Mouse (Mus musculus): ENCODE data around the gene Zbtb26.

Zbtb26 gene

DNA sequence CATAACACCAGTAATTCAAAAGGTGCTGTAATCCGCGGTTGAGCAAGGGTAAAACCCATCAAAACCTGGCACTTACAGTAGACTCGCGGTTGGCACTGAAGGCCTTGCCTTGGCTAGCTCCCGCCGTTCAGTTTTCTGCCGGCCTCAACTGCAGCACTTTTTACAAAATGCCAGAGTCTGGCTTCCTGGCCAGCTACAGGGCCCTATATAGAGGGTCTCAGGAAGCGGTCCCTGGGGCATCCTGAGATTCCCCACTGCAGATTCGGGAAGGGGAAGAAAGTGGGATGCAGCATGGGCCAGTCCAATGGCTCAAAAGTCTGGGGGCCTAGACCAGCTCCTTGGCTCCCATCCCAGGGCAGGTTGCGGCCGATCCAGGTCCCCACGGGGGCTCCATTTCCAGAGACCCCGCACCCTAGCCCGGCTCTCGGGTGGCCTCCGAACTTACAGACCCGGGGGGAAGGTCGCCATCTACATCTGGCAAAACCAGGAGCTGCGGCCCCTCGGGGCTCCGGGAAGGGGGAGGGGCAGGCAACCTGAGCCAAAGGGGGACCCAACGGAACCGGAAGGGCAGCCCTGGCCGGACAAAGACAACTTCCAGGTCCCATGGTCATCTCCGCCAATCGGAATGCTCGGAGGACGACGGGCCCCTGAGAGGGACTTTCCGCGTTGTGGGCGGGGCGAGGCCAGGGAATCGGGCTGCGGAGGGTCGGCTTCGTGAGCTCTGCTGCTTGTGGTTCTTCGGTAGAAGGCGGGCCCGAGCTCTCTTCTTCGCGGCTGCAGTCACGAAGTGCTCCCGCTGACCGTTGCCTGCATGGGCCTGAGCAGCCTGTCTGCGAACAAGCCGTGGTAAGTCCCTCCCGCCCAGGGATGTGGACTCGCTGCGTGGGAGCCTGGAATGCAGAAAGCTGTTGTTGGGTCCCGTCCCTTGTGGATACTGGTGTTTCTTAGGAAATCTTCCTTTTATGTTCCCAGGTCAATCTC lies at the start of gene Zbtb26, which contains the start of the genes Zbtb6 and Rabgap1:
TSS of gene Zbtb26 (minus strand) at position 525 of the 981 bp plus-strand sequence.
TSS of gene Zbtb6 (minus strand) at position 561 of the 981 bp plus-strand sequence.
TSS of gene Rabgap1 (plus strand) at position 669 of the 981 bp plus-strand sequence.
- DNase-seq: peak; percentile 95 to 96

DNA sequence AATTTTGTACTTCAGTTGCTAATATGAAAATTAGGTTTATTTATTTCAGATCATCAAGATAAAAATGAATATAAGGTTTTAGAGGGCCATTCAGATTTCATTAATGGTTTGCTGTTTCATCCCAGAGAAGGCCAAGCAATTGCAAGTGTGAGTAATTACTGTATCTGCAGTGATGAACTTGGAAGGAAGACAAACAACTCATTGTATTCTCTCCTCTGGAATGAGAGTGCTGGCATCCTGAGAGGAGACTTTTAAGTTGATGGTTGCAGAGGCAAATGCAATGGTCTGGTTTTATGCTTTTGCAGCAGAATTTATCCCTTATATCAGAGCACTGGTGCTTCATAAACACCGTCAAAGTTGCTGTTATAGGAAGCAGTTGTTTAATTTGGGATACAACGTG lies 46.0 kb upstream of the Zbtb26 start:
- DNase-seq: no peak

DNA sequence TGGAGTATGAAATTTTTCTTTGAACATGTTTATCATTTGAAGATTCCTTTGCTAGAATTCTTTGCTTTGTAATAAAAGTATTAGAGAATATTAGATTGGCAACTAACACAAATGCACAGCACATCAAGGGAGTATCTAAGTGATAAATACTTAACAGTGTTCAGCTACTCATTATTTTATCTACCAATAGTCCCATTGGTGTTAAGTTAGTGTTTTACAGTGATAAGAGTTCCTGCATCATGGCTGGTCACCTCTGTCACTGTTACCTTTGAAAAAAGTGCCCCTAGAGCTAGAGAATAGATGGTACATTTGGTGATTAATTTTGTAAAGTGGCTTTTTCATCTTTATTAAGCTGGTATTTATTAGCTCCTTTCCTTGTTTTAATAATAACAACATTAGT lies 43.5 kb upstream of the Zbtb26 start:
- no peak for DNase-seq

DNA sequence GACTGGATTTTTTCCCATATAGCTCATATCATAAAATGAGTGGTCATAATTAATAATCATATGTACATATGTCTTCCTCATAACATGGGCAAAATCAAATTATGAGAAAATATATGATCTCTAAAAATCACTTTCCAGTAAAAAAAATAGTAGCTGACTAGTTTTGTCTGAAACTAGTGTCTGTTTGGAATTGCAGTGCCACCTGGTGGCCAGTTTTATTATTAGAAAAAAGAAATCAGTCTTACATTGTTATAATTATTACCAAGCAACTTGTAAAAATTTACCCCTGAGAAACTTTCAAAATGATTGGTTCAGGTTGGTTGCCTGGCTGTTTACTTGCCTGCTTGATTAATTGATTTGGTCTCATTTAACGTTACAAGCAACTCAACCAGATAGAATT lies 42.4 kb upstream of the Zbtb26 start:
- DNase-seq: peak; percentile 10 to 21

DNA sequence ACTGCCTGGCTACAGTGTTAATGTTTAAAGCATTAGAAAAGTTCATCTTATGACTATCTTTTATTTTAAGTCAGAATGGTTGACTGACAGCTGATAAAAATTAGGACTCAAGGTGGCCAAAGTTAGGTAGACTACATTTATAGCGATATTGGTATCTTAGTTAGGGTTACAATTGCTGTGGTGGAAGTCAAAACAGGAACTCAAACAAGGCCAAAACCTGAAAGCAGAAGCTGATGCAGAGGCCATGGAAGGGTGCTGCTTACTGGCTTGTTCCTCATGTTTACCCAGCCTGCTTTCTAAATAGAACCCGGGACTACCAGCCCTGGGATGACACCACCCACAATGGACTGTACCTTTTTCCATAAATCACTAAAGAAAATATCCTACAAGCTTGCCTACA lies 41.2 kb upstream of the Zbtb26 start:
- DNase-seq: no peak

DNA sequence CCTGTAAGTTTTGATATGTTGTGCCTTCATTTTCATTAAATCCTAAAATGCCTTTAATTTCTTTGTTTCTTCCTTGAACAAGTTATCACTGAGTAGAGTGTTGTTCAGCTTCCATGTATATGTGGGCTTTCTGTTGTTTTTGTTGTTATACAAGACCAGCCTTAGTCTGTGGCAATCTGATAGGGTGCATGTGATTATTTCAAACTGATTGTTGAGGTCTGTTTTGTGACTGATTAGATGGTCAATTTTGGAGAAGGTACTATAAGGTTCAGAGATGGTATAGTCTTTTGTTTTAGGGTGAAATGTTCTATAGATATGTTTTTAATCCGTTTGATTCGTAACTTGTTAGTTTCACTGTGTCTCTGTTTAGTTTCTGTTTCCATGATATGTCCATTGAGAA lies 37.1 kb upstream of the Zbtb26 start:
- no peak for DNase-seq

DNA sequence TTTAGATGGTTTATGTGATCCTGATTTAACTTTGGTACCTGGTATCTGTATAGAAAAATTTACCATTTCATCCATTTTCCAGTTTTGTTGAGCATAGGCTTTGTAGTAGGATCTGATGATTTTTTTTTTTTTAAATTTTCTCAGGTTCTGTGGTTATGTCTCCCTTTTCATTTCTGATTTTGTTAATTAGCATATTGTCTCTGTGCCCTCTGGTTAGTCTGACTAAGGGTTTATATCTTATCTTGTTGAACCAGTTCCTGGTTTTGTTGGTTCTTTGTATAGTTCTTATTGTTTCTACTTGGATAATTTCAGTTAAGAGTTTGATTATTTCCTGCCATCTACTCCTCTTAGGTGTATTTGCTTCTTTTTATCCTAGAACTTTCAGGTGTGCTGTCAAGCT lies 36.6 kb upstream of the Zbtb26 start:
- no peak for DNase-seq

DNA sequence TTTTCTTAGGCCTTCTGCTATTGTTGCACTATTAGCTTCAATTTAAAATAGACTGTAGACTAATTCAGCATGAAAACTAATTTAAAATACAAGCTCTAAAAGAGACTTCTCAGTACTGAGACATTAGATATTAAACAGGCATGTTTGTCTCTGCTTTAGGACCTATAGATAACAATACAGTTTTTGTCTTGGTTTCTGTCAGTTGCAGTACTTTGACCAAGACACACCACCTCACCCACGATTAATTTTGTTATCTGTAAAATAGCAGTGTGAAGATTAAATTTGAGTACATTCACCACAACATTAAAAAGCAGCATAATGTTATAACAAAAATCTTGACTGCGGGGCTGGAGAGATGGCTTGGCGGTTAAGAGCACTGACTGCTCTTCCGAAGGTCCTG lies 23.3 kb upstream of the Zbtb26 start:
- DNase-seq: no peak

DNA sequence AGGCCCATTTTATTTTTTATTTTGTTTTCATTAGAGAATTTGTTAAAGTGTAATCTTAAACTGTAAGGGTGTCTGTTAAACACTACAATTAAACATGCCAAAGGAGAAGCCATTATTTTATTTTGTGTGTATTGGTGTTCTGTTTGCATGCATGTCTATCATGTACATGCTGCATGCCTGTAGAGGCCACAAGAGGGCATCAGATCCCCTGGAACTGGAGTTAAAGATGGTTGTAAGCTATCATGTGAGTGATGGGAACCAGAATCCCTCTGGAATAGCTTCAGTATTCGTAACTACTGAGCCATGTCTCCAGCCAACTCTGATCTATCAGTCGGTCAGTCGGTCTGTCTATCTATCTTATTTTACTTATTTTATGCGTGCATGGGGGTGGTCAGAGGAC lies 17.8 kb upstream of the Zbtb26 start:
- DNase-seq: no peak

DNA sequence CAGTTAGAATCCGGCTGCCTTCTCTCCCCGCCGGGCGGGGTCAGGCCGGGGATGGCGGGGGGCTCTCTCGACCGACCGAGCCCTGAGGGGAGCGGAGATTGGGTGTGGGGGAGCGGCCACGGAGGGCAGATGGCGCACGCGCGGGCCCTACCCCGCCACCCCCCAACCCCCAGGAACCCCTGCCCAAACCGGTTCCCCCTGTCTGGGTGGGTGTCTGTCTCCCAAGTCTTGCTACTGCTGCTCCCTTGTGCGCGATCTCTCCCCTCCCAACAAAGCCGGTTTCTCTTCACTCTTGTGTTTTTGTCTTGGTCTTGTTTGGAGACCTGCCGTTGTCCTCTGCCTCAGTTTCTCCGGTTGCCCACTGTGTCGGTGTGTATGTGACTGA lies 9.4 kb upstream of the Zbtb26 start:
- peak in 1 of 2 experiments; percentile 14 for DNase-seq

DNA sequence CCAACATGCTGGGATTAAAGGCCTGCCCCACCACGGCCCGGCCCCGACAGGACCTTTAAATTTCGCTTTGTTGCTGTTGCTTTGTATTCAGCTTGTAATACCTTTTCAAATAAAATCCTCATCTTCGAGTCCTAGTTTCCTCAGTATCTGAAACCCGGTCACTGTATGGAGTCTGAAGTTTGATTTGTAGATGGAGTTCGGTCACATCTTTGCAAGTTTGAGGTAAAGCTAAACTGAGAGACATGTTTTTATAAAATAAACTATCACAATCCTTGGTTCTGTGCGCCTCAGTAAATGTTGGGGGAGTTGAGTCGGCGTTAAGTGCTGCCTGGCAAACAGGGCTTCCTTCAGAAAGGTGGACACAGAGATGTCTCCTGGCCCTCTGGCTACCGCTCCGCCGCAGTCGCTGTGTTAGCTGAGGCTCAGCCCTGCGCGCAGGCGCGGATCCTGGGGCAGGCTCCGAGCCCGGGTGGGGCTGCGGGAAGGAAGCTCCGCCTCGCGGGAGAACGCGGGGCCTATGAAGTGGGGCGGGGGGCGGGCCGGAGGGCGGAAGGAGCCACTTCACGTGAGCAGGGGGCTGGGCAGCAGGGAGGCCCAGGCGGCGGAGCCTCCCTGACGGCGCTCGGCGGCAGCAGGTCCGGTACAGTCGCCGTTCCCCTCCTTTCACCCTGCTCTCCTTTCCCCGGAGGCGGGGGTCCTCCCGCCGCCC lies 8.9 kb upstream of the Zbtb26 start:
- DNase-seq: peak; percentile 92 to 93

DNA sequence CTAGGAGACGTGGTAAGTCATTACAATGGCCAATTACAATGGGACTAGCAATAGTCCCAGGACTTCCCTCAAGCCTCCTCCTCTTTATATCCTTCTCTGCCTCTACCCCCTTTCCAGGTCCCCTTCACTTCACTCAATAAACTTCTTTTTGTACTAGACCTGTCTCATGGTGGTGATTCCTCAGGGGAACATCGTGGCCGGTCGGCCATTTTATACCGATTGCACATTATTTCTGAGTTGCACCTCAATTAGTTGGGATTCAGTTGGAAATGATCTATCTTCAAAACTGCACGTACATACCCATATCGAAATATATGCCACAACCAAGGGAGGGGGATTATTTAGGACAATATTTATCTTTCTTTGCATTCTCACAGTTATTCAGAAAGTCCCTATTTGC lies 11.3 kb downstream of the Zbtb26 start:
- DNase-seq: no peak

DNA sequence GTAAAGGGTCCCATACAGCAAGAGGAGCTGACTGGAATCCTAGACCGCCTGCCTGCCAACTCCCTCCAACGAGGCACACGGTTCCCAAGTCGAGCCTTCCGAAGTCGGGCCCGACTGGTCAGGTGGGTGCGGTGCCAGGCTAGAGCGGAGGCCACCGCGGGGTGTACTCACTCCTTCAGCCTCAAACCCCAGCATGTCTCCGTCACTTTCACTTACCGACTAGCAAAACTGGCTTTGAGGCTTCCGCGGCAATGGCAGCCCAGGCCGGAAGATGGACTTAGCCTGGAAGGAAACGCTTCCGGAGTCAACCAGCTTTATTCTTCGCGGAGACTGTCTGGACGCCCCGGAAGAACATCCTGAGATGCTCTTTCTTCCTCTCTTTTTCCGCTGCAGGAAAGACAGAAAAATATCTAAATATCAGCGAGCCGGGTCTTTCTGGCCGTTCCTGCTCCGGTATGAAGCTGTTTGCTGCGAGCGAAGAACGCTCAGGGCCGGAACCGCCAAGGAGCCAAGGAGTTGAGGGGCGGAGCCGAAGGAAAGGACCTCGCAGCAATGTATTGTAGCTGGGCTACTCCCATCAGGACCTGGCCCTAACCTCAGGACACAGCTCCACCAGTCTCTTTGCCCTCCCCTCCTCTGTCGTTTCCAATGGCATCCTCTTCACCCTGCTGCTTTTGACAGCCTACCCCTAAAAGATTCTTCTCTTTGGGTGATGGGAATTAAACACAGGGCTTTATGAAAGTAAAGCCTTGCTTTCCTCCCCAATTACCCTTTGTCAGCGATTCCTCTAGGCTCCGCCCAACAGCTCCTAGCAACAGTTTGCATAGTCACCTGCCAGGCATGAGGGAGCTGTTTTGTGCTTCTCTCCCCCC lies 12.1 kb downstream of the Zbtb26 start:
- DNase-seq: peak; percentile 85 to 87

DNA sequence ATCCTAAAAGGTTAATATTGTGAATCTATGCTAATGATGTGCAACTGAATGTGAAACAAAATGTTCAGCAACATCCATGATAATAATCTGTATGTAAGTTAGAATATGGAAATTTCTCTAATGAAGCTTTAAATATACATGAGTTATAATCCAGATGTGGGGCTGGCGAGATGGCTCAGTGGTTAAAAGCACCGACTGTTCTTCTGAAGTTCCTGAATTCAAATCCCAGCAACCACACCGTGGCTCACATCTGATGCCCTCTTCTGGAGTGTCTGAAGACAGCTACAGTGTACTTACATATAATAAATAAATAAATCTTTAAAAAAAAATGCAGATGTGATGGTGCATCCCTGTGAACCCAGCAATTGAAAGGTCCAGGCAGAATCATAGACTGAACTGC lies 19.3 kb downstream of the Zbtb26 start:
- no peak for DNase-seq

DNA sequence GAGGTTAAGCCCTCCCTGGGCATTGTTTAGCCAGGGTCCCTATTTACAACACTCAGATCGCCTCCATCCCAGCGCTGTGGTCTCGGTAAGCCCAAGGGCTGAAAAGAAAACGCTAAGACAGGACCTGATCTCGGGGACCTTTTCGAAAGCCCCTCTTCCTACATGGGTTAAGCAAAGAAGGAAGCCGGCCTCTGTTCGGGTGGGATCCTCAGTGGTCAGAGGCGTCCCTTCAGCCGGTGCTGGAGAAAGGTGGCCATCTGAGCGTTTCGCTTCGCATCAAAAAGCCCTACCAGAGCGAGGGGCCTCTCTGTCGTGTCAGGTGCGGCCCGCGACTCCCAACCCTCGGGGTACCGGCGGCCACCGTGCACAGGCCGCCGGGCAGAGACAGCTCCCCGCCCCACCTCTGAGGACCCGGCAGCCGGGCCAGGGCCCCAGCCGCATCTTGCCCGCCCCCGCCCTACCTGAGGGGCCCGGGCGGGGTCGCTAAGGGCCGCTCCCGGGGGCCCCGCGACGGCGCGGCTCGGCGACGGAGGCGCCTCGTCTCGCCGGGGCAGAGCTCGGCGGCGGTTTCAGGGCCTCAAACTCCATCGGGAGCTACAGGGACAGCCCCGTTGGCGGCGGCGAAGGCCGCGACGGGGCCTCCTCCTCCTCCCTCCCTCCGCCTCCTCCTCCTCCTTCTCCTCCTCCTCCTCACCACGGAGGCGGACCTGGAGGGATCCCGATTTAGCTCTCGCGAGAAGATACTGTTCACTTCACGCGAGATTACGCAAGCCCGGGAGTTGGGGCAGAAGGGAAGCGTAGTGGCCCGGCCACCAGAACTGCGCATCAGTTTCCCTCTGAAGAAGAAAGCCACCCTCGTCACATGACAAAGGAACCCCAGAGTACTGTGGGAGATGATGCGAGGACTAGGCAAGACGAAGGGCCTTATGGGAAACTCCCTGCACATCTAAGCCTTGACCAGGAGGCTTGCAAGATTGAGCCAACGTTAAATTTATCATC lies 20.3 kb downstream of the Zbtb26 start, which contains the start of gene Rc3h2:
TSS of gene Rc3h2 (minus strand) at position 598 of the 999 bp plus-strand sequence.
- peak; percentile 94 to 96 for DNase-seq

DNA sequence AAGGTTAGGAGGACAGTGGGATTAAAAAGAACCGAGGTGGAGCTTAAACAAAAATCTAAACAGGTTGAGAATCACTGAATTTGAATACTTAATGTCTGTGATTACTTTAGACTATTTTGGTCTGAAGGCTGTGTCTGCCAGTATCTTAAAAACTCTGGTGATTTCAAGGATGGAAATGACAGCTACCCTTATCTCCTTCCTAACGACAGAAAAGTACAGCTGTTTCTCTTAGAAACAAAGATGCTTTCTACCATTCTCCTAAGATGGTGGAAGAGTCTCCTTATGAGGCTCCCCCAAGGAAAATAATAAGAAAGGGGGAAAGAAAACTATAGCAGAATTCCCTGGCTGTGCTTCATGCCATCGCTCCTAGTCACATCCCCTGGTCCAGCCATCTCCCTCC lies 21.0 kb downstream of the Zbtb26 start:
- no peak for DNase-seq

DNA sequence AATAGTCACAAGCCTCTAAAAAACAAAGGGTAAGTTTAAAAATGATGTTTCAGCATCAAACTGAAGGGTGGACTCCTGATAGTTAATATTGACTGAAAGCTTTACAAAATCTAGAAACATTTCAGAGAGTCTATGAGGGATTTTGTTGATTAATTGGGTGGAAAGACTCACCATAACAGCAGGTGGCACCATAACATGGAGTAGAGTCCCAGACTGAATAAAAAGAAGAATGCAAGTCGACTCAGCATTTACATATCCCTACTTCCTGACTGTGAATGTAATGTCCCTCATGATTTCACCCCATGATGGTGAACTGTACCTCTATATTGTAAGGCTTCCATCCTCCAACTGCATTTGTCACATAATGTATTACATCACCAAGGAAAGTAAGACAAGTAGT lies 47.4 kb downstream of the Zbtb26 start:
- DNase-seq: no peak

DNA sequence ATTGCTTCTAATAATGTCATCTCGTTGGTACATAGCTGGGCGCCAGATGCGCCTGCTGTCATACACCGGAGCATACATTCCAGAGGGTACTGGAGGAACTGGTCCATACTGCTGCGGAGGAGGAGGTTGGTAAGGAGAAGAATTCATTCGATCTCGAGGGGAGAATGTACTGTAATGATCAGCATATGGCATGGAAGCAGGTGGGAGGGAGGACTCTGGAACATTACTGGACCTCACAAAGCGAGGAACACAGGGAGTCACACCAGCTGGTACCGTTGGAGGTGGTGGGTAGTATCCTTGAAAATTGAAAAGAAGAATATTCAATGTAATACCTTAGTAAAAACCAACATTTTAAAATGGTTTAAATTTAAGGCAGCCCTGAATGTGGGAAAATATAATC lies 60.0 kb downstream of the Zbtb26 start:
- DNase-seq: no peak

Measured in kidney, adult 8-10 months (tissue).